Mouse (Mus musculus) liver, embryonic 16.5 days (tissue): ENCODE results near the gene Frmd4a. TPM values are rescaled to one million over a fixed set of nuclear protein-coding genes. Genes with fewer than 3 reads are reported as not detected.
A peak's percentile ranks its signal among the peaks of the same experiment; 100 is the strongest.

Experiments
- ATAC-seq: fragments of 200-750 bp; cut with Nextera tagmentation; 2 replicates; pipeline ENCODE4 v1.8.0; 2017; ENCODE audit warnings: low read depth, mild to moderate bottlenecking, moderate number of reproducible peaks, moderate library complexity
- H3K27ac ChIP-seq: fragments of 300-500 bp; sonication (generic); 2 replicates; pipeline ENCODE4 v1.5.1; 2014; ENCODE audit warnings: mild to moderate bottlenecking, low read length
- H3K27me3 ChIP-seq: fragments of 300-500 bp; sonication (generic); 2 replicates; pipeline ENCODE4 v1.6.1; 2014; ENCODE audit warnings: low read depth, low read length, mixed read lengths; ENCODE audit not compliant: control insufficient read depth, insufficient read depth
- H3K36me3 ChIP-seq: fragments of 300-500 bp; sonication (generic); 2 replicates; pipeline ENCODE4 v1.6.1; 2014; ENCODE audit warnings: mild to moderate bottlenecking; ENCODE audit not compliant: control insufficient read depth, insufficient read depth
- H3K4me1 ChIP-seq: fragments of 300-500 bp; sonication (generic); 2 replicates; pipeline ENCODE4 v1.6.1; 2014; ENCODE audit warnings: low read depth, low read length, mixed read lengths; ENCODE audit not compliant: control insufficient read depth
- H3K4me2 ChIP-seq: fragments of 300-500 bp; sonication (generic); 2 replicates; pipeline ENCODE4 v1.6.1; 2014; ENCODE audit warnings: low read depth, low read length, mixed read lengths
- H3K4me3 ChIP-seq: fragments of 300-500 bp; sonication (generic); 2 replicates; pipeline ENCODE4 v1.5.1; 2014; ENCODE audit warnings: low read depth, mild to moderate bottlenecking, low read length
- H3K9ac ChIP-seq: fragments of 300-500 bp; sonication (generic); 2 replicates; pipeline ENCODE4 v1.6.1; 2014; ENCODE audit warnings: low read depth, low read length
- H3K9me3 ChIP-seq: fragments of 300-500 bp; sonication (generic); replicated peaks from 2 replicates; pipeline ENCODE4 v1.6.1; 2016; ENCODE audit warnings: low read length; ENCODE audit not compliant: control insufficient read depth
- WGBS: fragments of 180-500 bp; shearing (Covaris S2); extraction: QIAGEN DNeasy Blood & Tissue Kit; methylation state at CpG from one replicate; pipeline ENCODE4 v1.1.7; 2014; ENCODE audit not compliant: insufficient replicate concordance; 5-methylcytosine and 5-hydroxymethylcytosine counted together
- polyA plus RNA-seq: library from polyadenylated mRNA; unstranded; fragments of >200 nt; fragmentation: Nextera tagmentation; extraction: Ambion mirVana; gene quantifications from 2 replicates; pipeline ENCODE4 v1.2.1, GENCODE M21; 2015

Frmd4a gene
- polyA plus RNA-seq, 1 experiment from 2014 or later = 19.8 TPM

DNA sequence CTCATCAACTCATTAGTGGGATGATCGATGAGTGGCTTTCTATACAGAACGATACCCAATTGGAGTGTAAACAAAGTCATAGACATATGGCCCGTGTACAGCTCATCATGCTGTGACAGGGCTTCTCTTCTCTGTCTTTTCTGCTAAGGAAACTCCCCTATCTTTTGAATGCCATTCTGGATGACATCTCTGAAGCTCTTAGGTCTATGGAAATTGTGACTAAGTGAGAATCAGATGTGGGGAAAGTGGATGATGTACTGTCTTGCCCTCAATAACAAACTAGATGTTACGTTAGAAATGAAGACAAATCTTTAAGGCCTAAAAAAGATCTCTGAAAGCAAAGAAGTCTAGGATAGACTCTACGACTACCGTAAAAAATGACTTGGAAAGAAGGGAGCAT is 362.9 kb downstream of the Frmd4a start:
- Histone ChIP-seq H3K27ac (no peak overlapping the region), H3K36me3 (no peaks in the 10 kb centered on the region), H3K27me3 (no peaks in the 10 kb centered on the region), H3K9ac (no peak overlapping the region), H3K9me3 (no peaks in the 10 kb centered on the region), H3K4me1 (no peaks in the 10 kb centered on the region), H3K4me3 (no peak overlapping the region), H3K4me2 (no peak overlapping the region)
- ATAC-seq = no peak
- 71% methylated on average over 6 of the region's 6 CpGs for WGBS

DNA sequence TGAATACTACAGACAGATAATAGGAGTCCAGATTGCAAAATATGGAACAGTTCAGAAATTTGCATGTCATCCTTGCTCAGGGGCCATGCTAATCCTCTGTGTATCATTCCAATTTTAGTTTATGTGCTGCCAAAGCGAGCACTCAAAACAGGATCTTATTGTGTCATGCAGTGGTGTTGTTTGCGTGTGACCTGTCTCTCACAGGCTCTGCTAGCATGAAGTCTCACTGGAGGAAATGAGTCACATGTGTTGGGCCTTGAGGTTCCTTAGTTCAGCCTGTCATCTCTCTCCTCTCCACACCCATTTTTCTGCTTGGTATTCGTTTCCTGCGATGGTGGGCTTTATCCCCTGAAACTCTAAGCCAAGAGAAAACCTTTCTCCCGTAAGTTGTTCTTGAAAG is 363.4 kb downstream of the Frmd4a start:
- no peaks in the 10 kb centered on the region for H3K9me3 ChIP-seq

DNA sequence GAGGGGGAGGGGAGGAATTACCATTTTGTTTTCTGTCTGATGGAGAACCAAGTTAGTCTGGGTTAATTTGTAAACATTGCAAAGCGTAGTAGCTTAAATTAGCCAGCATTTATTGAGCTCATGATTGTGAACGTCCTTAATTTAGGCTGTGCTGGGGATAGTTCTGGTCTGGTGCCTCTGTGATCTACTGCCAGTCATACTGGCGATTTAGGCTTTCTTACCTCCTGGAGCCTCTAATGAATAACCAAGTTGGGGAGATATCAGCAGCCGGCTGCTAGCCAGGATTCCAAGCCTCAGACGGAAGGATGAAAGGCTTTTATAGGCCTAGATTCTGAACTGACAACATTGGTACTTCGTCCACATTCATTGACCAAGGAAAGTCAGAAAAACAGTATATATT is 369.0 kb downstream of the Frmd4a start:
- no peak overlapping the region for H3K9ac ChIP-seq
- H3K9me3 ChIP-seq = no peaks in the 10 kb centered on the region
- WGBS = 48% methylated on average over 6 of the region's 6 CpGs
- no peak overlapping the region for H3K4me3 ChIP-seq
- no peak for ATAC-seq
- H3K36me3 ChIP-seq = no peaks in the 10 kb centered on the region
- no peaks in the 10 kb centered on the region for H3K4me1 ChIP-seq
- no peak overlapping the region for H3K27ac ChIP-seq
- H3K27me3 ChIP-seq = no peaks in the 10 kb centered on the region
- H3K4me2 ChIP-seq = no peak overlapping the region

More for the DNA sequence above, 363.4 kb downstream of the Frmd4a start:
- Histone ChIP-seq H3K4me2 (no peak overlapping the region), H3K36me3 (no peaks in the 10 kb centered on the region), H3K27ac (no peak overlapping the region), H3K9ac (no peak overlapping the region), H3K27me3 (no peaks in the 10 kb centered on the region), H3K4me1 (no peaks in the 10 kb centered on the region), H3K4me3 (no peak overlapping the region)
- no peak for ATAC-seq
- WGBS = 55% methylated on average over 5 of the region's 5 CpGs

DNA sequence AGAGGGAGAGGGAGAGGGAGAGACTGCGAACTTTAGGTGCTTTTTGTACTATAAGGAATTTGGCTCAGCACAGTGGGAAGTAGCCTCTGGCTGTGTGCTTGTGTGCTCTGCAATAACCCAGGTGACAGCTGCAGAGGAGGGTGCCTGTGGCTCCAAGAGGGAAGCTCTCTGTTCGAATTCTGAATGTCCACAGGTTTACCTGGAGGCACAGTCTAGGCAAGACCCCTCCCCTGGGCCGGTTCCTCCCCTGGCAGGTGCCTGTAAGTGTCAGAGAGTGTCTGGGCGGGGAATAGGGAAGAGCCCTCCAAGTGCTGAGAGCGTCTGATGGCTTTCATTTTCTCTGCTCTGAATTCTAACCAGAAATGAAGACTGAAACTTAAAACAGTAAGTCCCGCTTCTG is 371.8 kb downstream of the Frmd4a start:
- 0 out of 2 replicates have a peak overlapping the region, but pooled peaks have one; percentile 0 for H3K4me3 ChIP-seq
- H3K4me2 ChIP-seq = peak overlapping the region; percentile 25
- 19% methylated on average over 6 of the region's 6 CpGs for WGBS
- H3K9me3 ChIP-seq = no peaks in the 10 kb centered on the region
- H3K27me3 ChIP-seq = no peaks in the 10 kb centered on the region
- no peaks in the 10 kb centered on the region for H3K4me1 ChIP-seq
- H3K36me3 ChIP-seq = no peaks in the 10 kb centered on the region
- no peak overlapping the region for H3K9ac ChIP-seq
- no peak overlapping the region for H3K27ac ChIP-seq
- no peak for ATAC-seq

DNA sequence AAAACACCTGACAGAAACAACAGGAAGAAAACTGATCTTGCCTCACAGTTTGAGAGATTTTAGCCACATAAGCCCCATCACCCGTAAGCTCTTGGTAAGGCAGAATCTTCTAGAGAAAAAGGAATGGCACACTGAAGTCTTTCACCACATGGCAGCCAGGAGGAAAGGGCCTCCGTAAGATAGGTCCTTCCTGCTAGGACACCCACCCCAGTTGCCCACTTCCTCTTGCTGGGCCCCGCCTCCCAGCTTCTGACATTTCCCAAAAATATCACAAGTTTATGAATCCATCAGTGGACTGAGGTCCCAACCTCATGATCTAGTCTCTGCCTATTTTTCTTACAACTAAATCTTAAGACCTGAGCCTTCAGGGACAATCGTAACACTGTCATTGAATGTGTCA is 373.6 kb downstream of the Frmd4a start:
- Histone ChIP-seq H3K9me3 (no peaks in the 10 kb centered on the region), H3K9ac (no peak overlapping the region), H3K4me1 (no peaks in the 10 kb centered on the region), H3K36me3 (no peaks in the 10 kb centered on the region), H3K27ac (no peak overlapping the region), H3K4me3 (no peak overlapping the region), H3K27me3 (no peaks in the 10 kb centered on the region), H3K4me2 (no peak overlapping the region)
- WGBS = 37% methylated on average over 4 of the region's 4 CpGs
- no peak for ATAC-seq

DNA sequence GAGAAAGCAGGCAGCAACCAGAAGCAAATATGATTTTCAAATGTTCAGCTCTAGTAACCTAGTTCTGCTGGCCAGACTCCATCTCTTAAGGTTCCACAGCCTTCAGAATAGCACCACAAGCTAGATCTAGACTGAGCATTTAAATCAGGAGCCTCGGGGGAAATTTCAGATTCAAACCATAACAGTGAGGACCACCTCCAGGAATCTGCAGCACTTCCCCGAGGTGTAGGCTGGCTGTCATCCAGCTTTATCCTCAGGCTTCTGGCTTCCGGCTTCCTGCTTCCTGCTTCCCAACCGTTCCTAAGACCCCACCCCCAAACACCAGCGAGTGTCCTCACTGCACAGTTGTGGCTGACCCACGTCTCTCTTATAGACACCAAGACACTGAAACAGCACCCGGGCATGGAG is 374.2 kb downstream of the Frmd4a start:
- H3K4me2 ChIP-seq = no peak overlapping the region
- H3K4me1 ChIP-seq = no peaks in the 10 kb centered on the region
- WGBS = 23% methylated on average over 7 of the region's 7 CpGs
- H3K27ac ChIP-seq = no peak overlapping the region
- H3K9me3 ChIP-seq = no peaks in the 10 kb centered on the region
- H3K9ac ChIP-seq = no peak overlapping the region
- H3K36me3 ChIP-seq = no peaks in the 10 kb centered on the region
- ATAC-seq = no peak
- no peak overlapping the region for H3K4me3 ChIP-seq
- no peaks in the 10 kb centered on the region for H3K27me3 ChIP-seq

DNA sequence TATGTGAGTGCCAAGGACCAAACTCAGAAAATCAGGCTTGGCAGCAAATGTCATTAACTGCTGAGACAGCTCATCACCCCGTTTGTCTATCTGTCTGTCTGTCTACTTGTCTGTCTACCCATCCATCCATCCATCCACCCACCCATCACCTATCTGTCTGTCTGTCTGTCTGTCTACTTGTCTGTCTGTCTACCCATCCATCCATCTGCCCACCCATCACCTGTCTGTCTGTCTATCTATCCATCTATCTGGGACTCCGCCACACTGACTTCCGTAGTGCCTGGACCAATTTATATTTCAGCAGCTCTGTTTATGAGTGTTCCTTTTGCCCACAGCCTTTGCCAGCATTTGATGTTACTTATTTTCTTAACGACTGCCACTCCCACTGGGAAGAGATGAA is 375.5 kb downstream of the Frmd4a start:
- Histone ChIP-seq H3K36me3 (no peaks in the 10 kb centered on the region), H3K27ac (no peak overlapping the region), H3K4me2 (no peak overlapping the region), H3K4me1 (no peaks in the 10 kb centered on the region), H3K4me3 (no peak overlapping the region), H3K27me3 (no peaks in the 10 kb centered on the region), H3K9ac (no peak overlapping the region), H3K9me3 (no peaks in the 10 kb centered on the region)
- WGBS = 66% methylated on average over 4 of the region's 4 CpGs
- ATAC-seq = no peak

DNA sequence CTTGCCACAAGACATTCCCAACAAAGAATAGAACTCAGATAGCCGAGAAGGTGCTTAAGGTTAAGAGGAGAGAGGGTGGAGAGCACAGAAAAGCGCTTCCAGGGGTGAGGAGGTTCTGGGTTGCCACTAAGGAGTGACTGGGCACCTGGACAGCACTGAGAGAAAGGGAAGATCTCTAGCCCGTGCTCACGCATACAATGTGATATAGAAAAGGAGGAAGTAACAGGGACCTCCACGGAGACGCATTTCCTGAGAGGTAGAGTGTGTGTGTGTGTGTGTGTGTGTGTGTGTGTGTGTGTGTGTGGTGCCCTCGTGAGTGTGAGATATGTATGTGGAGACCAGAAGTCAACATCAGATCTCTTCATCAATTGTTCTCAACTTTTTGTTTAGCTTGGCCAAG is 377.1 kb downstream of the Frmd4a start:
- Histone ChIP-seq H3K36me3 (no peaks in the 10 kb centered on the region), H3K27ac (no peak overlapping the region), H3K9ac (no peak overlapping the region), H3K4me1 (no peaks in the 10 kb centered on the region), H3K27me3 (peaks cover 2% of the 10 kb centered on the region; the same call in 1 of the 2 replicates), H3K4me2 (no peak overlapping the region), H3K4me3 (no peak overlapping the region), H3K9me3 (no peaks in the 10 kb centered on the region)
- ATAC-seq = no peak
- WGBS = 22% methylated on average over 7 of the region's 7 CpGs

DNA sequence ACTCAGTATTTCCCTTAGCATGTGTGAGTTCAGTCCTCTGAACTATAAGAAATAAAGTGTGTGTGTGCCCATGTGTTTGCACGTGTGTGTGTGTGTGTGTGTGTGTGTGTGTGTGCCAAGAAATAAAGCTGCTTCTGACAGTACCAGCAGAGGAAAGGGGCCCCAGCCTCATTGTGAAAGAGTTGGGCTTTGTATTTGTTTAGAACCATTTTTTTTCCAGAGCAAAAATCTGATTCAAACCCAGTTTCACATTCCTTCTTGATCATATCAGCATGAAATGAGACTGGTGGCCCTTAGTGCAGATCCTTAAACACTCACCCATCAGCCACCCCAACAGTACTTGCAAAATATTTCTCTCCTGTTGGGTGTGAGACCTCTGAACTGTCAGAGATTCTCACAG is 382.2 kb downstream of the Frmd4a start:
- Histone ChIP-seq H3K27ac (no peak overlapping the region), H3K4me3 (no peak overlapping the region), H3K27me3 (peaks cover 35% of the 10 kb centered on the region), H3K36me3 (no peaks in the 10 kb centered on the region), H3K4me1 (no peaks in the 10 kb centered on the region), H3K9ac (no peak overlapping the region), H3K9me3 (no peaks in the 10 kb centered on the region), H3K4me2 (no peak overlapping the region)
- no peak for ATAC-seq
- 18% methylated on average over 1 of the region's 1 CpGs for WGBS
